Mouse (Mus musculus) forebrain, embryonic 13.5 days (tissue): Measurements from ENCODE around the gene Olfr91. TPM values are rescaled to one million over a fixed set of nuclear protein-coding genes. Genes with fewer than 3 reads are reported as not detected.

ENCODE experiments used
- ATAC-seq: fragments of 200-750 bp; cut with Nextera tagmentation; 2 replicates; pipeline ENCODE4 v1.8.0; 2017
- H3K27ac ChIP-seq: fragments of 300-500 bp; sonication (generic); 2 replicates; pipeline ENCODE4 v1.5.1; 2015; ENCODE audit warnings: inconsistent platforms, mild to moderate bottlenecking, moderate library complexity
- H3K27me3 ChIP-seq: fragments of 300-500 bp; sonication (generic); 2 replicates; pipeline ENCODE4 v1.6.1; 2015; ENCODE audit warnings: mild to moderate bottlenecking, inconsistent platforms
- H3K36me3 ChIP-seq: fragments of 300-500 bp; sonication (generic); 2 replicates; pipeline ENCODE4 v1.6.1; 2015; ENCODE audit warnings: mild to moderate bottlenecking, inconsistent platforms; ENCODE audit not compliant: poor library complexity, severe bottlenecking
- H3K4me1 ChIP-seq: fragments of 300-500 bp; sonication (generic); 2 replicates; pipeline ENCODE4 v1.6.1; 2015; ENCODE audit warnings: inconsistent platforms
- H3K4me2 ChIP-seq: fragments of 300-500 bp; sonication (generic); 2 replicates; pipeline ENCODE4 v1.6.1; 2015; ENCODE audit warnings: inconsistent platforms, mild to moderate bottlenecking, moderate library complexity
- H3K4me3 ChIP-seq: fragments of 300-500 bp; sonication (generic); 2 replicates; pipeline ENCODE4 v1.5.1; 2015; ENCODE audit warnings: mild to moderate bottlenecking, inconsistent platforms
- H3K9ac ChIP-seq: fragments of 300-500 bp; sonication (generic); 2 replicates; pipeline ENCODE4 v1.6.1; 2015; ENCODE audit warnings: mild to moderate bottlenecking, inconsistent platforms
- H3K9me3 ChIP-seq: fragments of 300-500 bp; sonication (generic); replicated peaks from 2 replicates; pipeline ENCODE4 v1.6.1; 2016; ENCODE audit warnings: inconsistent platforms
- WGBS: fragments of 180-500 bp; shearing (Covaris S2); methylation state at CpG from one replicate; pipeline ENCODE4 v1.1.7; 2015; 5-methylcytosine and 5-hydroxymethylcytosine counted together
- polyA plus RNA-seq: library from polyadenylated mRNA; unstranded; fragments of >200 nt; fragmentation: Nextera tagmentation; extraction: Ambion mirVana; gene quantifications from 2 replicates; pipeline ENCODE4 v1.2.1, GENCODE M21; 2015

The Olfr91 gene
- polyA plus RNA-seq, 1 experiment from 2014 or later: not detected

- no peak for ATAC-seq
- WGBS: 88% methylated on average over 2 of the region's 2 CpGs
- Histone ChIP-seq H3K4me1 (peaks cover 39% of the 10 kb centered on the region), H3K27ac (no peak overlapping the region), H3K27me3 (no peaks in the 10 kb centered on the region), H3K9me3 (no peaks in the 10 kb centered on the region), H3K4me2 (no peak overlapping the region), H3K36me3 (peaks cover 61% of the 10 kb centered on the region), H3K9ac (no peak overlapping the region), H3K4me3 (no peak overlapping the region)
Measured at GRCm38 (mm10) chr17:37075766-37076165, 22.3 kb downstream of the Olfr91 start.

DNA sequence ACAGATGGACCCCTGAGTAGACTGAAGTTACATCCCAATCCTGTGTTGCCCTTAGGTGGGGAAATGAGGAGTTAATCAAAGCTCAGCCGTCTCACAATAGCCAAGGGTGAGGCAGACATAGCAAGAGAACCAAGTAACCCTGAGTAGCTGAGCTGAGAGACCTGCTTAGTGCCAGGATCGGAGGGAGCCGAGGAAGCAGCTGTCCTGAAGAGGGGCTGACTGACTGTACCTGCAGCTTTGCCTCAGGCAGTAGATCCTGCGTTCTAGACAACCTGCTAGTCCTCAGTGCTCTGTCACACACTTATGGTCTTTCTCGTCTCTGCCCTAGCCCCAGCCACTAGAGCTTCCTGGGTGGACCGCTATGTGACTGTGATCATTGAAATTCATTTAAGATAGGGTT is 22.9 kb downstream of the Olfr91 start:
- Histone ChIP-seq H3K27me3 (no peaks in the 10 kb centered on the region), H3K36me3 (peaks cover 67% of the 10 kb centered on the region), H3K9me3 (no peaks in the 10 kb centered on the region), H3K4me2 (no peak overlapping the region), H3K9ac (no peak overlapping the region), H3K27ac (no peak overlapping the region), H3K4me3 (no peak overlapping the region), H3K4me1 (peaks cover 39% of the 10 kb centered on the region)
- 87% methylated on average over 6 of the region's 6 CpGs for WGBS
- ATAC-seq: no peak

- 29% methylated on average over 11 of the region's 11 CpGs for WGBS
Measured at GRCm38 (mm10) chr17:37072730-37073276, 25.3 kb downstream of the Olfr91 start.

DNA sequence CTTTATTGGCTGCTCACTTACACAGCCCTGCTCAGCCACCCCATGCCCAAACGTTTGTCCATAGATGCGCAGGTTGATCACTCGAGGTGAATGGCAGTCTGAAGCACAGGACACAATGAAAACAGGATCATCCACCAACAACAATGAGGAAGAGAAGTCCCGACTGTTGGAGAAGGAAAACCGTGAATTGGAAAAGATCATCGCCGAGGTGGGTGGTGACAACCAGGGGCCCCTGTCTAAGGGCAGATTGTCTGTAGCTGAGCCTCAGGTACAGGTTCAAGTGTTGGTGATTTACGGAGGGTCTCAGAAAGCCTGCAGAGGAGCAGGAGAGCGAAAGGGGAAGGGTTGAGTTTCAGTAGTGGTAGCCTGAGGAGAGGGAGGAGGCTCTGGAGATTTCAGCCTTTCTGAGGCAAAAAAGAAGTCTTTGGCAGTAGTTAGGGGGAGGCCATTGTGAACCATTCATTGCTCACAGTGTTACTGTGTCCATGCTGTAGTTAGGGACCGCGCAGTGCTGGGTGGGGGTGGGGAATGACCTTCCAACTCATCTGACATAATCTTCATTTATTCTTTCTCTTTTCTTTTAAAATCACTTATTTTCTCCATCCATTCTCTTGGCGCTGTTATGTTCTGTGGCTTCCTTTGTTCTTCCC is 25.9 kb downstream of the Olfr91 start:
- H3K4me2 ChIP-seq: no peak overlapping the region
- no peak overlapping the region for H3K4me3 ChIP-seq
- H3K27ac ChIP-seq: peak overlapping the region; percentile 77
- ATAC-seq: peak; percentile 57
- peaks cover 97% of the 10 kb centered on the region for H3K36me3 ChIP-seq
- no peaks in the 10 kb centered on the region for H3K27me3 ChIP-seq
- no peak overlapping the region; the same call in 1 of the 2 replicates for H3K9ac ChIP-seq
- H3K4me1 ChIP-seq: peaks cover 16% of the 10 kb centered on the region
- no peaks in the 10 kb centered on the region for H3K9me3 ChIP-seq
- WGBS: 53% methylated on average over 12 of the region's 12 CpGs

More at GRCm38 (mm10) chr17:37072730-37073276, 25.3 kb downstream of the Olfr91 start:
- Histone ChIP-seq H3K4me1 (peaks cover 16% of the 10 kb centered on the region), H3K27me3 (no peaks in the 10 kb centered on the region), H3K4me3 (no peak overlapping the region), H3K9me3 (no peaks in the 10 kb centered on the region), H3K4me2 (peak overlapping the region; percentile 7; the same call in 1 of the 2 replicates), H3K9ac (peak overlapping the region; percentile 47), H3K27ac (peak overlapping the region; percentile 77), H3K36me3 (peaks cover 91% of the 10 kb centered on the region)
- ATAC-seq: peak; percentile 46

DNA sequence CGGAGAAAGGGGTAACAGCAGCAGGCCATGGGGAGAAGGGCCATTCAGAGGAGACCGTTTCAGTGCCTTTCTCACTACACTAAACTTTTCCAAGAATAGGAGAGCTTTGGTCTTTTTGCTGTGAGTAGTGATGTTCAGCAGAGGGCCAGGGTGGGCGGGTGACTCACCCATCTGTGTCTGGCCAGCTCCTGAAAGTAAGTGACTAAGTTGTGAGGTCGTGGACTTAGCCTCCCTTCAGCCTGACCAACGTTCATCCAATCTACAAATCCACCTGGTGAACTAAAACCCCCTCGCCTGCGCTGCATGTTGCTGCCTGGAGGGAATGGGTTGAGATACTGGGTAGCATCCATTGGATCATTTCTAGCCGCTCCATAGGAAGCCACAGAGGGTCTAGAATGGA is 28.0 kb downstream of the Olfr91 start:
- no peak overlapping the region for H3K9ac ChIP-seq

GRCm38 (mm10) chr17:37067861-37068260 is 30.2 kb downstream of the Olfr91 start:
- no peaks in the 10 kb centered on the region for H3K27me3 ChIP-seq
- H3K4me3 ChIP-seq: no peak overlapping the region
- no peak overlapping the region for H3K27ac ChIP-seq
- peaks cover 99% of the 10 kb centered on the region for H3K36me3 ChIP-seq
- H3K9me3 ChIP-seq: no peaks in the 10 kb centered on the region
- H3K9ac ChIP-seq: no peak overlapping the region
- H3K4me2 ChIP-seq: no peak overlapping the region
- no peak for ATAC-seq
- peaks cover 25% of the 10 kb centered on the region for H3K4me1 ChIP-seq
- WGBS: 91% methylated on average over 1 of the region's 1 CpGs

More for the DNA sequence above, 28.0 kb downstream of the Olfr91 start:
- Histone ChIP-seq H3K4me3 (no peak overlapping the region), H3K4me1 (peaks cover 16% of the 10 kb centered on the region), H3K27ac (no peak overlapping the region), H3K4me2 (no peak overlapping the region), H3K27me3 (no peaks in the 10 kb centered on the region), H3K36me3 (peaks cover 99% of the 10 kb centered on the region), H3K9me3 (no peaks in the 10 kb centered on the region)
- no peak for ATAC-seq
- WGBS: 93% methylated on average over 8 of the region's 8 CpGs

DNA sequence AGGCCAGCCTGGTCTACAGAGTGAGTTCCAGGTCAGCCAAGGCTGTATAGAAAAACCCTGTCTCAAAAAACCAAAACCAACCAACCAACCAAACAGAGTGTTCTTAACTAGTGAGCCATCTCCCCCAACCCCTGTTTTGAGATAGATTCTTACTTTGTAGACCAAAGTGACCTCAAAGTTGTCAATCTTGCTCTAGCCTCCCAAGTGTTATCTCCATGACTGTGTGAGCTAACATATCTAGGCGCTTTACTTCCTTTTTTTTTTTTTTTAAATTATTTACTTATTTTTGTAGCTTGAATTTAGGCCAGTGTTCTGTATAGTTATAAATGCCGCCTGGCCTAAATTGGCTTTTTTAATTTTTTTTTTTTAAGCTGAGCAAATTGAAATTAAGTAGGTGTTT is 32.1 kb downstream of the Olfr91 start:
- H3K4me3 ChIP-seq: no peak overlapping the region
- peaks cover 27% of the 10 kb centered on the region for H3K4me1 ChIP-seq
- H3K36me3 ChIP-seq: peaks cover 99% of the 10 kb centered on the region
- H3K9ac ChIP-seq: no peak overlapping the region
- no peaks in the 10 kb centered on the region for H3K9me3 ChIP-seq
- no peak overlapping the region for H3K4me2 ChIP-seq
- ATAC-seq: no peak
- 94% methylated on average over 2 of the region's 2 CpGs for WGBS
- H3K27me3 ChIP-seq: no peaks in the 10 kb centered on the region
- H3K27ac ChIP-seq: no peak overlapping the region

- H3K27ac ChIP-seq: no peak overlapping the region
- ATAC-seq: 0 out of 2 replicates have a peak, but pooled peaks have one; percentile 37
- no peak overlapping the region for H3K4me3 ChIP-seq
- H3K36me3 ChIP-seq: peaks cover 99% of the 10 kb centered on the region
- peaks cover 27% of the 10 kb centered on the region for H3K4me1 ChIP-seq
- H3K9ac ChIP-seq: no peak overlapping the region
- H3K9me3 ChIP-seq: no peaks in the 10 kb centered on the region
- H3K27me3 ChIP-seq: no peaks in the 10 kb centered on the region
- H3K4me2 ChIP-seq: no peak overlapping the region
- 45% methylated on average over 11 of the region's 11 CpGs for WGBS
Measured at GRCm38 (mm10) chr17:37063686-37064495, 34.2 kb downstream of the Olfr91 start.

DNA sequence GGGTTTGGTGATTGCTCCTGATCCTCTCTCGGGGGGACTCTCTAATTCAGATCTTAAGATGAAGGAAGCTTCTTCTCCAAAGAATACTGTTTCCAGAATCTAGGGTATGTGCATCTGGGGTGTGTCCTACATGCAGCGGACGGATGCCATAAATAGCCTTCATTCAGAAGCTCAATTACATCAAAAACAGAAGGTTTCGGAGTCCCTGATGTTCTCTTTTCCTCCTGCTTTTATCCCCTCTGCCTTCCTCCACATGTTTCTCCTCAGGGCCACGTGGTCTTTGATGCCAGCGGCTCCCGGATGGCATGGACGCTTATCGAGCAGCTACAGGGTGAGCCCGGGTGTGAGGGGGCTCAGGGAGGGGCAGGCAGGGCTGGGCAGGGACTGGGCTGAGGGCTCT is 35.0 kb downstream of the Olfr91 start:
- no peak overlapping the region for H3K27ac ChIP-seq
- H3K27me3 ChIP-seq: no peaks in the 10 kb centered on the region
- no peak overlapping the region for H3K9ac ChIP-seq
- peaks cover 27% of the 10 kb centered on the region for H3K4me1 ChIP-seq
- peaks cover 98% of the 10 kb centered on the region for H3K36me3 ChIP-seq
- no peak overlapping the region for H3K4me2 ChIP-seq
- H3K9me3 ChIP-seq: no peaks in the 10 kb centered on the region
- ATAC-seq: no peak
- WGBS: 63% methylated on average over 10 of the region's 10 CpGs
- H3K4me3 ChIP-seq: no peak overlapping the region

DNA sequence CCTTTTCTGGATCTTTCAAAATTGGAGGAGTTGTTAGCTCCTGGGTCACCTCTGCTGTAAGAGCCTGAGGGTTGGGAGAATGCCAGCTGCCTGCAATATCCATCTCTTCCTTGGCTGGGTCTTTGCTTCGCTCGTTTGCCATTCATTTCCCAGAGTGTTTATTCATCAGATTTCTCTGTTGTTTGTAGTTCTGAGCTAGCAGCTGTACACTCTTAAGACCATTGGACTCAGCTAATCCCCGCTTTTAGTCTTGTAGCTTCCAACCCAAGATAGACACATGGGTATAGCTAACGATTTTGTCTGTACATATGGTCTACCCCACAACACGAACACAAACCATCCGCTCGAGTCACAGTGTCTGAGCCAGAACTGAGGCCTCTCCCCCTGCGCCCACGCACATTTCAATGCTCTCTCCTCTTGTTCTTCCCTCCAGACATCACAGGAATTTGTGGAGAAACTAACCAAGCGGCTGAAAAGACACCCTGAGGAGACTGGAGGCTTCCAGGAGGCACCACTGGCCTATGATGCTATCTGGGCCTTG is 35.9 kb downstream of the Olfr91 start:
- peaks cover 27% of the 10 kb centered on the region for H3K4me1 ChIP-seq
- H3K27me3 ChIP-seq: no peaks in the 10 kb centered on the region
- H3K4me2 ChIP-seq: no peak overlapping the region
- H3K27ac ChIP-seq: peak overlapping the region; percentile 25; the same call in 1 of the 2 replicates
- WGBS: 64% methylated on average over 10 of the region's 10 CpGs
- 0 out of 2 replicates have a peak, but pooled peaks have one; percentile 25 for ATAC-seq
- no peak overlapping the region for H3K9ac ChIP-seq
- peaks cover 94% of the 10 kb centered on the region for H3K36me3 ChIP-seq
- no peaks in the 10 kb centered on the region for H3K9me3 ChIP-seq
- H3K4me3 ChIP-seq: no peak overlapping the region

GRCm38 (mm10) chr17:37061435-37061834 is 36.6 kb downstream of the Olfr91 start:
- Histone ChIP-seq H3K4me2 (no peak overlapping the region), H3K27me3 (no peaks in the 10 kb centered on the region), H3K9ac (no peak overlapping the region), H3K36me3 (peaks cover 93% of the 10 kb centered on the region), H3K9me3 (no peaks in the 10 kb centered on the region), H3K4me3 (no peak overlapping the region), H3K27ac (peak overlapping the region; percentile 25; the same call in 1 of the 2 replicates), H3K4me1 (peaks cover 32% of the 10 kb centered on the region)
- 39% methylated on average over 3 of the region's 3 CpGs for WGBS
- no peak for ATAC-seq

GRCm38 (mm10) chr17:37056957-37057356 is 41.1 kb downstream of the Olfr91 start:
- Histone ChIP-seq H3K36me3 (peaks cover 83% of the 10 kb centered on the region), H3K9ac (no peak overlapping the region), H3K9me3 (no peaks in the 10 kb centered on the region), H3K27ac (no peak overlapping the region), H3K4me1 (peaks cover 25% of the 10 kb centered on the region), H3K4me3 (no peak overlapping the region), H3K27me3 (no peaks in the 10 kb centered on the region), H3K4me2 (no peak overlapping the region)
- peak; percentile 54; the same call in 1 of the 2 replicates for ATAC-seq
- 86% methylated on average over 6 of the region's 6 CpGs for WGBS
